Mouse (Mus musculus): ENCODE measurements around the gene Arhgap30.

DNA sequence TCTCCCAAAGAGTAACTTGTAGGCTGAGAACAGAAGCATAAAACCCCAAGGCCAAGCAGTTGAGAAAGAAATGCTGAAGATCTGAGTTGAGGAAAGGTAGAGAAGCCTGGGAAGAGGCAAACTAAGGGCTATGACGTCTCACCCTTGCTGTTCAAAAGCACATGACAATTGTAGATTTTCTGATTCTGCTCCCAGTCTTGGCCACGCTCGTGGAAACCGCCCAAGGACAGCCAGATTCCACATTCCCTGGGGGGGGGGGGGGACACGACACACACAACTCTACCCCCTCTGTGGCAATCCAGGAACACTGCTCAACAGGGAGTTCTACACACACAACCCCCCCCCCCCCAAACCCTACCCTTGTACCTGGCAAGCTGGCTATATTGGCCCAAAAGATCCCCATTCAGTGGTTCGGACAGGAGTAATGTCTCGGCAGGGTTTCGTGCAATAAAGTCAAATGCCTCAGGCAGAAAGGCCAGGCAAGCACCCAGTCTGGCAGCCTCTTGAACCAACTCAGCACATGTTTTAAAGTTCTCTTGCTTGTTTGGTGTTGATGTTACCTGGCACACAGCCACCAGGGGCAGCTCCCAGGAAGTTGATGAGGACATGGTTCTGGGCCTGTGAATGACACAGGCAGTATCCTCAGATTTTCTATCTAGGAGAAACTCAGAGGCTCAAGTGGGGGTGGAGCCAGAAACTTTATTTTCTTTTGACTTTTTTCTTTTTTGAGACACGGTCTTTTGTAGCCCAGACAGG lies 44.7 kb upstream of the Arhgap30 start:
- TF ChIP-seq CTCF (IDR thresholded peaks at IDR 0.05; ENCODE audit: low read depth): no peak
- no peak for TF ChIP-seq EP300 (IDR thresholded peaks at IDR 0.05; ENCODE audit: low read depth)

All from heart, postnatal 0 days (tissue).